Mouse (Mus musculus): ENCODE measurements at regions not wholly inside any gene's neighbourhood (a gene's known extent, or its start where the extent isn't known, plus 50 kb on each side); places are given as distances from the start of the nearest gene placed in this dataset.

DNA sequence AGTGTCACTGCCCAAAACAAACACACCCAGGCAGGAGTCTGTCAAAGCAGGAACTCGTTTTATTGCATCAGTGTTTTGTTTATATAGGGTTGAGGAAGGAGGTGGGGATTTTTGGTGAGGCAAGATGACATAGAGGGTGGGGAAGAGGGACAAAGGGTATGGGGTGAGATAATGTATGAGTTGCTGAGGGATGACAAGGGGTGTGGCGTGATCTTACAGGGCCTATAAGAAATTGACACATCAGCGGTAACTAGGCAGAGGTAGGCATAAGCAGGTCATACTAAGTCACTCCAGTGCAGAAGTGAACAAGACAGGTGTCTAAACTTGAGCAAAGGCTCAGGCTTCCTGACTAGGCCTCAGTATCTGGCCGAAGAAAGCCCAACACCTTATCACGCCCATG is 2841.0 kb upstream of the 5930422O12Rik start:
- TF ChIP-seq ETS1 (conservative IDR thresholded peaks at IDR 0.05; ENCODE audit: low read depth, low read length), result no peak
- no peak for TF ChIP-seq RCOR1 (conservative IDR thresholded peaks at IDR 0.05; ENCODE audit: low read depth, low read length)
- no peak for TF ChIP-seq TCF12 (IDR thresholded peaks at IDR 0.05; ENCODE audit: low read depth, low read length)
- TF ChIP-seq MAFK (IDR thresholded peaks at IDR 0.05; ENCODE audit: insufficient replicate concordance, low read length), result no peak
- TF ChIP-seq CTCF (conservative IDR thresholded peaks at IDR 0.05 in 1 of 2, IDR thresholded peaks at IDR 0.05 in 1 of 2; ENCODE audit: low read depth in 2 of 2, low read length in 2 of 2), result no peak
- no peak for TF ChIP-seq HCFC1 (IDR thresholded peaks at IDR 0.05; ENCODE audit: low read depth, low read length)
- TF ChIP-seq POLR2AphosphoS2 (IDR thresholded peaks at IDR 0.05; ENCODE audit: low read depth, low read length), result no peak
- TF ChIP-seq ELF1 (IDR thresholded peaks at IDR 0.05; ENCODE audit: low read depth, low read length), result no peak
- TF ChIP-seq USF1 (IDR thresholded peaks at IDR 0.05; ENCODE audit: low read depth, low read length), result no peak
- TF ChIP-seq BHLHE40 (IDR thresholded peaks at IDR 0.05; ENCODE audit: low read depth, low read length), result no peak
- no peak for TF ChIP-seq UBTF (IDR thresholded peaks at IDR 0.05; ENCODE audit: low read depth, low read length)
- TF ChIP-seq POLR2A (IDR thresholded peaks at IDR 0.05; ENCODE audit: low read depth, low read length), result no peak
- no peak for TF ChIP-seq MAX (IDR thresholded peaks at IDR 0.05; ENCODE audit: low read length)
